Mouse (Mus musculus): Measurements from ENCODE around the gene Rnf146. TPM values are rescaled to one million over a fixed set of nuclear protein-coding genes. Genes with fewer than 3 reads are reported as not detected.
A peak's percentile ranks its signal among the peaks of the same experiment; 100 is the strongest.
"Not testable (repeated sequence)": the region's sequence is repeated elsewhere in the genome, so short reads cannot be mapped to it uniquely, and the experiment has no call there.

The Rnf146 gene
- 10 to 100 TPM; 57.6 to 69.4 (median 67.7) TPM for polyA plus RNA-seq (2017; shearing (Covaris generic))

- peak; percentile 16 for ATAC-seq
Measured at GRCm38 (mm10) chr10:29362197-29362900, at the start of gene Rnf146. TSS of gene Rnf146 (minus strand) at chr10:29362442.

- no peak for ATAC-seq
Measured at GRCm38 (mm10) chr10:29402656-29403268, 40.5 kb upstream of the Rnf146 start.

GRCm38 (mm10) chr10:29394890-29395289 lies 32.6 kb upstream of the Rnf146 start:
- ATAC-seq = not testable (repeated sequence)

- no peak for ATAC-seq
Measured at GRCm38 (mm10) chr10:29381558-29381957, 19.3 kb upstream of the Rnf146 start.

GRCm38 (mm10) chr10:29374065-29374464 lies 11.8 kb upstream of the Rnf146 start:
- ATAC-seq = no peak

- peak; percentile 73 for ATAC-seq
Measured at GRCm38 (mm10) chr10:29361464-29362196, 612 bp downstream of the Rnf146 start.

GRCm38 (mm10) chr10:29361095-29361463 lies 1.2 kb downstream of the Rnf146 start:
- ATAC-seq = no peak

- no peak for ATAC-seq
Measured at GRCm38 (mm10) chr10:29354183-29354582, 8.1 kb downstream of the Rnf146 start.

GRCm38 (mm10) chr10:29352575-29352974 lies 9.7 kb downstream of the Rnf146 start:
- ATAC-seq = no peak

- ATAC-seq = no peak
Measured at GRCm38 (mm10) chr10:29351420-29351819, 10.8 kb downstream of the Rnf146 start.

GRCm38 (mm10) chr10:29346638-29347037 lies 15.6 kb downstream of the Rnf146 start:
- no peak for ATAC-seq

GRCm38 (mm10) chr10:29344232-29344631 lies 18.0 kb downstream of the Rnf146 start:
- no peak for ATAC-seq

- ATAC-seq = peak; percentile 95
Measured at GRCm38 (mm10) chr10:29338355-29339056, 23.7 kb downstream of the Rnf146 start.

GRCm38 (mm10) chr10:29333836-29334235 lies 28.4 kb downstream of the Rnf146 start:
- ATAC-seq = no peak

GRCm38 (mm10) chr10:29324817-29325216 lies 37.4 kb downstream of the Rnf146 start:
- ATAC-seq = no peak

- ATAC-seq = peak; percentile 14
Measured at GRCm38 (mm10) chr10:29313905-29314304, 48.3 kb downstream of the Rnf146 start.

- peak; percentile 82 for ATAC-seq
Measured at GRCm38 (mm10) chr10:29313064-29313638, 49.1 kb downstream of the Rnf146 start, which contains the start of gene Echdc1. TSS of gene Echdc1 (plus strand) at chr10:29313166.

GRCm38 (mm10) chr10:29311480-29312219 lies 50.6 kb downstream of the Rnf146 start:
- no peak for ATAC-seq

- no peak for ATAC-seq
Measured at GRCm38 (mm10) chr10:29302230-29302629, 60.0 kb downstream of the Rnf146 start.
